Mouse (Mus musculus) neural tube, embryonic 15.5 days (tissue): ENCODE measurements around the gene Zfp282. TPM values are rescaled to one million over a fixed set of nuclear protein-coding genes. Genes with fewer than 3 reads are reported as not detected.

Experiments
- ATAC-seq: fragments of 200-750 bp; cut with Nextera tagmentation; 2 replicates; pipeline ENCODE4 v1.8.0; 2017; ENCODE audit warnings: mild to moderate bottlenecking, moderate TSS enrichment, moderate library complexity; ENCODE audit not compliant: low FRiP score
- H3K27ac ChIP-seq: fragments of 300-500 bp; sonication (generic); replicated peaks from 2 replicates; pipeline ENCODE4 v1.5.1; 2015; ENCODE audit warnings: mild to moderate bottlenecking, inconsistent platforms
- H3K27me3 ChIP-seq: fragments of 300-500 bp; sonication (generic); replicated peaks from 2 replicates; pipeline ENCODE4 v1.6.1; 2015; ENCODE audit warnings: inconsistent platforms
- H3K36me3 ChIP-seq: fragments of 300-500 bp; sonication (generic); 2 replicates; pipeline ENCODE4 v1.6.1; 2015; ENCODE audit warnings: inconsistent platforms
- H3K4me1 ChIP-seq: fragments of 300-500 bp; sonication (generic); 2 replicates; pipeline ENCODE4 v1.6.1; 2015; ENCODE audit warnings: inconsistent platforms
- H3K4me2 ChIP-seq: fragments of 300-500 bp; sonication (generic); 2 replicates; pipeline ENCODE4 v1.6.1; 2015; ENCODE audit warnings: inconsistent platforms, mild to moderate bottlenecking, moderate library complexity
- H3K4me3 ChIP-seq: fragments of 300-500 bp; sonication (generic); replicated peaks from 2 replicates; pipeline ENCODE4 v1.5.1; 2015; ENCODE audit warnings: mild to moderate bottlenecking, inconsistent platforms
- H3K9ac ChIP-seq: fragments of 300-500 bp; sonication (generic); replicated peaks from 2 replicates; pipeline ENCODE4 v1.6.1; 2015; ENCODE audit warnings: mild to moderate bottlenecking, inconsistent platforms
- H3K9me3 ChIP-seq: fragments of 300-500 bp; sonication (generic); replicated peaks from 2 replicates; pipeline ENCODE4 v1.6.1; 2016; ENCODE audit warnings: inconsistent platforms
- WGBS: fragments of 180-500 bp; shearing (Covaris S2); methylation state at CpG from one replicate; pipeline ENCODE4 v1.1.7; 2015; ENCODE audit warnings: mixed read lengths; 5-methylcytosine and 5-hydroxymethylcytosine counted together
- polyA plus RNA-seq: library from polyadenylated mRNA; unstranded; fragments of >200 nt; fragmentation: Nextera tagmentation; extraction: Ambion mirVana; gene quantifications from 2 replicates; pipeline ENCODE4 v1.2.1, GENCODE M21; 2015

The Zfp282 gene
- polyA plus RNA-seq, 1 experiment from 2014 or later, result 23.3 TPM

DNA sequence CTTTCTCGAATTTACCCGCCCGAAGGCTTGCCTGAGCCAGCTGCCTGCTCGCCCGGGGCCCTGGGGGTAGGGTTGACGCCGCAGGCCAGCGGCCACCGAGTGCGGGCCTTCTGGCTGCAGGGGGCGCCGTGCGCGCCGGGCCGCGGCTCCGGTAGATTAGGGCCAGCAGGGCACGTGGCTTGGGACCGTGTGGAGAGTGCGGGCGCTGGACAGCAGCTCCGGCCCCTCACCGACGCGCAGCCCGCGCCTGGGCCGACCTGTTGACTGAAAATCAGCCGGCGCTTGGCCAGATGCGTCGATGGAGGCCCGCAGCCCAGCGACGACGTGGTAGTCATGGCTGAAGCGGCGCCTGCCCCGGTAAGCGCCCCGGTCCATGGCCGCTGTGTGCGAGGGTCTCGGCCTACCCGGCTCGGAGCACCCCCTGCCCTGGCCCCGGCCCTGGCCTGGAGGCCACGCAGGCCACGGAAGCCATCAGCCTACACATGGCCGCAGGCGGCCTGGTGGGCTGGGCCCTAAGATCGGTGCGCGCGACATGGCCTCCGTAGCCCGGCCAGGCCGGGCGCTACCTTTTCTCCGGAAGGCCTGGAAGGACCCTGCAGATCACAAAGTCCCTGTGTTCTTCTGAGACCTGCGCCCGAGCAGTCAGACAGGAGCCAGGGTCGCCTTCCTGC is 66.2 kb downstream of the Zfp282 start:
- Histone ChIP-seq H3K9ac (peak overlapping the region; percentile 53), H3K9me3 (no peaks in the 10 kb centered on the region), H3K4me3 (peak overlapping the region; percentile 42), H3K36me3 (peaks cover 6% of the 10 kb centered on the region), H3K4me2 (peak overlapping the region; percentile 76), H3K27ac (no peak overlapping the region), H3K27me3 (no peaks in the 10 kb centered on the region), H3K4me1 (peaks cover 15% of the 10 kb centered on the region)
- ATAC-seq, result peak; percentile 77
- 9% methylated on average over 64 of the region's 64 CpGs for WGBS

DNA sequence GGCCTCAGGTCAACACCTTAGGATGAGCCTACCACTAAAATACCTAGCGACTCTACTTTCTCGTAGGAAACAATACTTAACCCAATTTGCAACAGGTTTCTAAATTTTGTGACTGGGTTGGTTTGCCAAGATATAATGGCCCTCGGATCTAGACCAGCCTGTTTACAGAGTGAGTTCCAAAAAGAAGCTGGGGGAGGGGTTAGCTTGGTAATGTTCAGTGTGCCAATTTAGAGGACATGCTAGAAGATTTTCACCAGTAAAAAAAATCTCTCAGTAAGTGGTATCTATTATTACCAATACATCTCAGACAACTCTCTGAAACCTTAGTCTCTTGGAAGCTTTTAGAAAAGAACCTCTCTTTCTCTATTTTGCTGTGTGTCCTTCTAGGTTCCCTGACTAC is 66.7 kb downstream of the Zfp282 start:
- no peak for ATAC-seq
- H3K27me3 ChIP-seq, result no peaks in the 10 kb centered on the region
- H3K9ac ChIP-seq, result no peak overlapping the region
- peaks cover 6% of the 10 kb centered on the region for H3K36me3 ChIP-seq
- H3K4me1 ChIP-seq, result peaks cover 15% of the 10 kb centered on the region
- no peaks in the 10 kb centered on the region for H3K9me3 ChIP-seq
- no peak overlapping the region for H3K27ac ChIP-seq
- peak overlapping the region; percentile 76 for H3K4me2 ChIP-seq
- WGBS, result 81% methylated on average over 3 of the region's 3 CpGs
- H3K4me3 ChIP-seq, result peak overlapping the region; percentile 42

DNA sequence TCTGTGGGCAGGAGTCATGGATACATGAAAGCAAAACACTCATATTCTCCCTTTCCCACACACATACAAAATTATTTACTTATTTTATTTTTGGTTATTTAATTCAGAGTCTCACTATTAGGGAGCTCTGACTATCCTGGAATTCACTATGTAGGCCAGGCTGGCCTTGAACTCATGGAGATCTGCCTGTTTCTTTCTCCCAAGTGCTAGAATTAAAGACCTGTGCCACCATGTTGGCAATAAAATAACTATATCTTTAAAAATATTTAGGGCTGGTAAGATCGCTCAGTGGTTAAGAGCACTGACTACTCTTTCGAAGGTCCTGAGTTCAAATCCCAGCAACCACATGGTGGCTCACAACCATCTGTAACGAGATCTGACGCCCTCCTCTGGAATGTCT is 70.4 kb downstream of the Zfp282 start:
- 97% methylated on average over 4 of the region's 4 CpGs for WGBS

DNA sequence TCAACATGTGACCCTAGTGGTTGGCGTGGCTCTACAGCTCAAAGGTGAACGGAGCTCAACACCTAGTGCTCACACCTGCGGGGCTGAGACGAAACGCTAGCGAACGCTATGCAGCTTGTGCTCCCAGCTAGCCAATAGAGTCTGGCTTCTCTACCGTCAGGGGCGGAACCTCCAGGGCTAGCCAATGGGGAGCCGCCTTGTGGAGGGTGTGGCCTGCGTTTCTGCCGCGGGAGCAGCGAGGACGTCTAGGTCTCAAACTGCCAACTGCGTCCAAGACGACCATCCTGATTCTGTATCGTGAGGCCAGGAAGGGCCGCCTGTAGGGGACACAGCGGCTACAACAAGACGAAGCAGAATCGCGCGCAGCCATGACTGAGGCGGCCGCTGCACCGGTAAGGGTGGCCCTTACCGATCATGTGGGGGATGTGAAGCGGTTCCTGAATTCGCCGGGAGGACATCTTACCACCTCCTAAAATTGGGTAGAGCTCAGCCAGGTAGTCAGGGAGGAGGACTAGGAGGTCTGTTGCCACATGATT is 76.3 kb downstream of the Zfp282 start, which contains the start of gene Zfp956:
Zfp956 (plus strand) TSS at position 200 of the 536 bp plus-strand sequence.
- peak; percentile 100 for ATAC-seq
- Histone ChIP-seq H3K4me2 (peak within 1 kb of the TSS; percentile 70), H3K4me1 (peaks cover 20% of the 10 kb centered on the region), H3K9me3 (no peaks in the 10 kb centered on the region), H3K27ac (peak within 1 kb of the TSS; percentile 87), H3K36me3 (peaks cover 17% of the 10 kb centered on the region), H3K4me3 (peak within 1 kb of the TSS; percentile 71), H3K27me3 (no peaks in the 10 kb centered on the region), H3K9ac (peak within 1 kb of the TSS; percentile 75)
- WGBS, result under 1% methylated on average over 31 of the region's 31 CpGs

More for the DNA sequence above, 70.4 kb downstream of the Zfp282 start:
- Histone ChIP-seq H3K27me3 (no peaks in the 10 kb centered on the region), H3K9me3 (no peaks in the 10 kb centered on the region), H3K9ac (no peak overlapping the region), H3K4me1 (peaks cover 14% of the 10 kb centered on the region), H3K36me3 (peaks cover 6% of the 10 kb centered on the region), H3K4me3 (no peak overlapping the region), H3K27ac (no peak overlapping the region), H3K4me2 (no peak overlapping the region)
- no peak for ATAC-seq

DNA sequence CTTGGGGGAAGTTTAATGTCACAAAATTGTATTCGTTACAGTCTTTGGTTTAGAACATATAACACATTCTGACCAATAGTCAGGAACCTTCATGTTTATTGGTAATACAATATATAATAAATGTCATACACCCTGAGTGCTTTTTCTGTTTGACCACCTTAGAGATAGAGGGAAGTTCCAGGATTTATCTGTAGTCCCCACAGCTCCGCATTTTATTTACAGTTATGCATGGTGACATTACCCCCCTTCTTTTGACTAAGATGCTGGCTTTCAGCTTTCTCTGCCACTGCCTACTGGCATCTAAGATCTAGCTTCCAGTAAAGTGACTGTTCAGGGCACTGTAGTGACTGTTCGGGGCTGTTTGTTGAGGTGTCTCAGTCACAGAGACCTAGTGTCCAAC is 77.4 kb downstream of the Zfp282 start:
- Histone ChIP-seq H3K4me1 (peaks cover 20% of the 10 kb centered on the region), H3K36me3 (peaks cover 29% of the 10 kb centered on the region), H3K27me3 (no peaks in the 10 kb centered on the region), H3K4me3 (peak overlapping the region; percentile 71), H3K9me3 (no peaks in the 10 kb centered on the region), H3K4me2 (peak overlapping the region; percentile 70), H3K9ac (0 out of 2 replicates have a peak overlapping the region, but pooled peaks have one; percentile 75), H3K27ac (no peak overlapping the region)
- 93% methylated on average over 3 of the region's 3 CpGs for WGBS
- no peak for ATAC-seq

DNA sequence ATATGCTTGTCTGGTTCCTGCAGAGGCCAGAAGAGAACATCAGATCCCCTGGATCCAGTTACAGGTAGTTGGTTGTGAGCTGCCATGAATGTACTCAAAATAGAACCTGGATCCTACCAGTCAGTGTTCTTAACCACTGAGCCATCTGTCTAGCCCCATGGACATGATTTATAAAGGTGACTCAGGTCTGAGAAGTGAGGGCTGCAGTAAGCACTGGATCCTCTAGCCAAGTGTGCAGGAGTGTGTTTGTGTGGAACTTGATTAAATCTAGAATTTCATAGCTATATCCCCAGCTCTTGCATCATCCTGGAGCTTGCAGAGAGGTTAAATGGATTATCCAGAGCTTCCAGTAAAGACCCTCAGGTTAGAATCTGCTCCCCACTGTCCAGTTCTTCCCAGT is 80.8 kb downstream of the Zfp282 start:
- peaks cover 18% of the 10 kb centered on the region for H3K4me1 ChIP-seq
- no peak for ATAC-seq
- no peak overlapping the region for H3K27ac ChIP-seq
- no peak overlapping the region for H3K9ac ChIP-seq
- H3K36me3 ChIP-seq, result peaks cover 60% of the 10 kb centered on the region
- H3K9me3 ChIP-seq, result no peaks in the 10 kb centered on the region
- no peak overlapping the region for H3K4me3 ChIP-seq
- no peak overlapping the region for H3K4me2 ChIP-seq
- H3K27me3 ChIP-seq, result no peaks in the 10 kb centered on the region

Other genes with a start within 250 kb of the Zfp282 start
- gene Pdia4, start 63.8 kb upstream of the Zfp282 start, polyA plus RNA-seq, result 147 and 177 TPM in 2 replicates
- gene Zfp786, start 46.3 kb upstream of the Zfp282 start, polyA plus RNA-seq, result 14.4 and 16.4 TPM in 2 replicates
- 17.3 and 17.4 TPM in 2 replicates for gene Zfp398, start 41.5 kb upstream of the Zfp282 start, polyA plus RNA-seq
- gene Zfp212, start 43.3 kb downstream of the Zfp282 start, polyA plus RNA-seq, result 15.5 and 16.1 TPM in 2 replicates
- 23.2 and 24.6 TPM in 2 replicates for gene Zfp956, start 76.2 kb downstream of the Zfp282 start, polyA plus RNA-seq
- gene Zfp777, start 171.7 kb downstream of the Zfp282 start, polyA plus RNA-seq, result 13.4 and 14.8 TPM in 2 replicates
- gene Zfp746, start 209.4 kb downstream of the Zfp282 start, polyA plus RNA-seq, result 19.4 and 21.9 TPM in 2 replicates